Mouse (Mus musculus) forebrain, embryonic 11.5 days (tissue): ENCODE data around the gene Fuz. TPM values are rescaled to one million over a fixed set of nuclear protein-coding genes. Genes with fewer than 3 reads are reported as not detected.
A peak's percentile ranks its signal among the peaks of the same experiment; 100 is the strongest.

Source experiments
- ATAC-seq: fragments of 200-750 bp; cut with Nextera tagmentation; replicated peaks from 2 replicates; pipeline ENCODE4 v1.8.0; 2017; ENCODE audit warnings: moderate TSS enrichment; ENCODE audit not compliant: low FRiP score
- DNase-seq: peaks from one replicate; pipeline ENCODE4 v3.0.0-alpha.2; 2017; ENCODE audit warnings: low spot score
- H3K27ac ChIP-seq: fragments of 300-500 bp; sonication (generic); 2 replicates; pipeline ENCODE4 v1.5.1; 2014; ENCODE audit warnings: low read depth, low read length
- H3K27me3 ChIP-seq: fragments of 300-500 bp; sonication (generic); 2 replicates; pipeline ENCODE4 v1.6.1; 2014; ENCODE audit warnings: mild to moderate bottlenecking, low read length, mixed read lengths; ENCODE audit not compliant: control insufficient read depth, insufficient read depth
- H3K36me3 ChIP-seq: fragments of 300-500 bp; sonication (generic); 2 replicates; pipeline ENCODE4 v1.6.1; 2014; ENCODE audit warnings: mild to moderate bottlenecking, low read length, moderate library complexity, mixed read lengths; ENCODE audit not compliant: control insufficient read depth, insufficient read depth
- H3K4me1 ChIP-seq: fragments of 300-500 bp; sonication (generic); replicated peaks from 2 replicates; pipeline ENCODE4 v1.6.1; 2014; ENCODE audit warnings: low read length, mixed read lengths; ENCODE audit not compliant: control insufficient read depth, insufficient read depth
- H3K4me2 ChIP-seq: fragments of 300-500 bp; sonication (generic); 2 replicates; pipeline ENCODE4 v1.6.1; 2014; ENCODE audit warnings: low read depth, mild to moderate bottlenecking, low read length, moderate library complexity, mixed read lengths; ENCODE audit not compliant: severe bottlenecking
- H3K4me3 ChIP-seq: fragments of 300-500 bp; sonication (generic); 2 replicates; pipeline ENCODE4 v1.5.1; 2014; ENCODE audit warnings: low read depth, low read length
- H3K9ac ChIP-seq: fragments of 300-500 bp; sonication (generic); 2 replicates; pipeline ENCODE4 v1.6.1; 2014; ENCODE audit warnings: low read length
- H3K9me3 ChIP-seq: fragments of 300-500 bp; sonication (generic); 2 replicates; pipeline ENCODE4 v1.6.1; 2016; ENCODE audit warnings: low read length, mixed read lengths; ENCODE audit not compliant: control insufficient read depth
- WGBS: fragments of 180-500 bp; shearing (Covaris S2); extraction: QIAGEN DNeasy Blood & Tissue Kit; methylation state at CpG from one replicate; pipeline ENCODE4 v1.1.7; 2014; 5-methylcytosine and 5-hydroxymethylcytosine counted together
- polyA plus RNA-seq: library from polyadenylated mRNA; unstranded; fragments of >200 nt; fragmentation: Nextera tagmentation; extraction: Ambion mirVana; gene quantifications from 2 replicates; pipeline ENCODE4 v1.2.1, GENCODE M21; 2014

The Fuz gene
- polyA plus RNA-seq, 1 experiment from 2014 or later = 32.9 TPM

DNA sequence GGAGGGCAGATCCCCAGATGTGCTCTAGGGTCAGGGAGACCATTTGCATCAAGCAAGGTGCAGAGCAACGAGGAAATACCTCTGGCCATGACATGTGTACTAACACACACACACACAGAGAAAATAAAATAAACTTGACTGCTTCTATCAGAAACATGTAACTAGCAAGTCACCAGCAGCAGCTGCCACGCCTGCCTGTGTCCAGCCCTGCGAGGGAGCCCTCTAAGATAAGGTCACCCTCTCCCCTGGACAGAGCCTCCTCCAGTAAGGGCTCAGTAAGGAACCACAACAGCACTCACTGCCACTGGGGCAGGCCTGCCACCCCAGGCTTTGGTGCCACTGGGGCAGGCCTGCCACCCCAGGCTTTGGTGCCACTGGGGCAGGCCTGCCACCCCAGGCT lies 22.3 kb downstream of the Fuz start:
- H3K36me3 ChIP-seq = peaks cover 3% of the 10 kb centered on the region; the same call in 1 of the 2 replicates
- no peak for ATAC-seq
- no peak for DNase-seq
- H3K27me3 ChIP-seq = no peaks in the 10 kb centered on the region
- no peak overlapping the region for H3K4me2 ChIP-seq
- H3K27ac ChIP-seq = no peak overlapping the region
- H3K9ac ChIP-seq = no peak overlapping the region
- 85% methylated on average over 3 of the region's 3 CpGs for WGBS
- no peaks in the 10 kb centered on the region for H3K4me1 ChIP-seq
- H3K9me3 ChIP-seq = no peaks in the 10 kb centered on the region
- H3K4me3 ChIP-seq = no peak overlapping the region

DNA sequence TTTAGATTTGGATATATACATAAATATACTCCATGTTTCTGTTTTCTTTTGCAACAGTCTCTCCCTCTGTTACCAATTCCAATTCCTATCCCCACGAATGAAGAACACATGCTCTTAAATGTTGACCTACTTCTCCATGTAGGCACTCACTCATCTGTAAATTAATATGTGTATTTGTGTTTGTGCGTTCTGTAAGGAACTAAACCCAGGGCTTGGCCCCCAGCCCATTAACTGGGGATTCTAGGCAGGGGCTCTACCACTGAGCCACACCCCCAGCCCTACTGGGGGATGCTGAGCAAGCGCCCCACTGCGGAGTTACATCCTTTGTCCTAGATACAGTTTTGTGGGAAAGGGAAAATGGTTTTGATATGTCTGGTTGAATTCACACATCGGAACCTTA lies 23.2 kb downstream of the Fuz start:
- Histone ChIP-seq H3K9ac (no peak overlapping the region), H3K36me3 (peaks cover 3% of the 10 kb centered on the region; the same call in 1 of the 2 replicates), H3K27me3 (no peaks in the 10 kb centered on the region), H3K4me3 (no peak overlapping the region), H3K4me2 (no peak overlapping the region), H3K27ac (no peak overlapping the region), H3K4me1 (no peaks in the 10 kb centered on the region), H3K9me3 (no peaks in the 10 kb centered on the region)
- ATAC-seq = no peak
- 89% methylated on average over 5 of the region's 5 CpGs for WGBS
- DNase-seq = no peak

DNA sequence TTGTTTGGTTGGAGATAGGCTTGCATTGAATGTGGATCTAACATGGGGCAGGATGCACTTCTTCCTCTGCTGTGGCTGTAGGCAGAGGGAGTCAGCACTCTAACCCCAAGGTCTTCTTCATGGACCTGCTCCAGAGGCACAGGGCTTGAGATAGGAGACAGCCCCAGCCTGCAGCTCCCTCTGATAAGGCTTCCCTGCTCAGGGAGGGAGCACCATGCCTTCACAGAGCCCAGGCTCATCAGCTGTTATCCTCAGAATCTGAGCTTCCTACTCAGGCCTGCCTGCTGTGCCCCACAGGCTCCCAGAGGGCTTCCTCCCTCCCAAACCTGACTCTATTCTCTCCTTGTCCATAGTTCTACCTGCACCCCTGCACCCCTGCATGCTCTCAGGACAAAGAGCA lies 26.7 kb downstream of the Fuz start:
- Histone ChIP-seq H3K4me3 (no peak overlapping the region), H3K27ac (no peak overlapping the region), H3K9me3 (no peaks in the 10 kb centered on the region), H3K9ac (no peak overlapping the region), H3K4me1 (no peaks in the 10 kb centered on the region), H3K27me3 (no peaks in the 10 kb centered on the region), H3K4me2 (no peak overlapping the region), H3K36me3 (peaks cover 3% of the 10 kb centered on the region; the same call in 1 of the 2 replicates)
- ATAC-seq (no peak), DNase-seq (no peak)

DNA sequence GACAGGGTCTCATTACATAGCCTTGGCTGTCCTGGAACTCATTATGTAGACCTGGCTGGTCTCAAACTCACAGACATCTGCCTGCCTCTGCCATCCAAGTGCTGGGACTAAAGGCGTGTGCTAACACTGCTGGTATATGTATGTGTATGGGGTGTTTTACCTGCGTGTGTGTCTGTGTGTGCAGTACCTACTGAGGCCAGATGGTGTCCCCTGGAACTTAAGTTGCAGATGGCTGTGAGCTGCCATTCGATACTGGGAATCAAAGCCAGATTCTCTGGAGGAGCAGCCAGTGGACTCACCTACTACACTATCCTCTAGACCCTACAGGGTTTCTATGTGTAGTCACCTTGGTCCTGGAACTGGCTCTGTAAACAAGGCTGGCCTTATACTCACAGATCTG lies 29.6 kb downstream of the Fuz start:
- H3K9me3 ChIP-seq = no peaks in the 10 kb centered on the region
- 66% methylated on average over 3 of the region's 3 CpGs for WGBS
- DNase-seq = no peak
- peaks cover 3% of the 10 kb centered on the region; the same call in 1 of the 2 replicates for H3K36me3 ChIP-seq
- H3K9ac ChIP-seq = no peak overlapping the region
- ATAC-seq = no peak
- H3K4me1 ChIP-seq = peaks cover 12% of the 10 kb centered on the region
- H3K4me2 ChIP-seq = no peak overlapping the region
- H3K4me3 ChIP-seq = no peak overlapping the region
- no peaks in the 10 kb centered on the region for H3K27me3 ChIP-seq
- no peak overlapping the region for H3K27ac ChIP-seq

DNA sequence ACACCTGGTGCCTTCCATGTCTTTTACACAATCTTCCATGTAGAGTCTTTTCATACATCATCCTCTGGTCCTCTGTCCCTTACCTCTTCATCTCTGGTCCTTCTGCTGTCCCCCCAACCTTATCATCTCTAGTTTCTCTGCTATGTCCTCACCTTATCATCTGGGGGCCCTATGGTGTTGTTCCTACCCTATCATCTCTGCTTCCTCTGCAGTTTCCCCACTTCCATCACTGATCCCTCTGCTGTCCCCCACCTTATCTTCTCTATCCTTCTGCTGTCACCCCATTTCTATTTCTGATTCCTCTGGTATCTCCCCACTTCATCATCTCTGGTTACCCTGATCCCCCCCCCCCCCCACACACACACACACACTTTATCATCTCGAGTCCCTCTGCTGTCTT lies 32.7 kb downstream of the Fuz start:
- Histone ChIP-seq H3K4me3 (peak overlapping the region; percentile 97), H3K27me3 (no peaks in the 10 kb centered on the region), H3K4me1 (peaks cover 12% of the 10 kb centered on the region), H3K27ac (no peak overlapping the region), H3K9ac (peak overlapping the region; percentile 91), H3K4me2 (peak overlapping the region; percentile 62), H3K36me3 (no peaks in the 10 kb centered on the region; the same call in 1 of the 2 replicates), H3K9me3 (no peaks in the 10 kb centered on the region)
- WGBS = 0% methylated on average over 1 of the region's 1 CpGs
- DNase-seq = no peak
- no peak for ATAC-seq

DNA sequence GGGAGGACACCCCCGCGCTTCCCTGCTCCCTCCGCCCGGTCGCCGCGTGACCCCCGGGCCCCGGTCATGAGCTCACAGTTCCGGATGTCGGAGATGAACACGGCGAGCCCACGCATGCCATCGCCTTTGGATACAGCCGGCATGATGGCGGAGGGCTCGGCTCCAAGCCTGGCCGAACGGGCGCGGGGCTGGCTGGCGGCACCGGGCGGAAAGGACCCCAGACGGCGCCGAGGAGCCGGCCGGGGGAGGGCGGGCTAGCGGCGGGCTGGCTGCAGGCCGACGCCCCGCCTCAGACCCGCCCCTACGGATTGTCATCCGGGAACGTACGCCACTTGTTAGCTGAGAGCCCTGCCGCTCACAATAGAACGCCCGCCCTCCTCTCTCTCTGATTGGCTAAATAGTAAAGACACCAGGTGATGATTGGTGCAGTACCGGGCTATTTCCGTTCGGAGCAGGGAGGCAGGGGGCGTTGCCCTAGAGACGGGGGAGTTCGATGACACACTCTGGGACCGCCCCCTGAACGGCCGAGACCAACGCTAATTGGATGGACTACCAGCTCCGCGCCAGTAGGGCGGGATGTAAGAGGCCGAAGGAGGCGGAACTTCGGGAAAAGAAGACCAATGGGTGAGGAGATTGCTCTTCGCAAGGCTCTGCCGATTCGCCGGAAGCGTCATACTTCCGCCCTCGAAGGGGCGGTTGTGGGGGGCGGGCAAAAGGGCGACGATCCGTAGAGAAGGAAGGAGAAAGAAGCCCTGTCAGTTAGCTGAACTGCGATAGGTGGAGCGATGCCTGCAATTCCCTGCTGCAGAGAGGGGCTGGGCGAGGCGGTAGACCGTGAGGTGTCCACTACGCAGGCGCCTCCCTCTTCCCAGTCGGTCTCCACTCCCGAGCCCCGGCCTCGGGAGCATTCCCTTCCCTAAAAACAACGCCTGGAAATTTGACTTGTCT lies 33.6 kb downstream of the Fuz start, which contains the start of gene Ap2a1:
Gene Ap2a1, minus strand, starts transcription at position 293 of the 948 bp plus-strand sequence.
- H3K27me3 ChIP-seq = no peaks in the 10 kb centered on the region
- no peaks in the 10 kb centered on the region for H3K9me3 ChIP-seq
- peak within 1 kb of the TSS; percentile 90 for H3K27ac ChIP-seq
- DNase-seq (peak; percentile 100), ATAC-seq (peak; percentile 99)
- H3K4me3 ChIP-seq = peak within 1 kb of the TSS; percentile 97
- H3K4me2 ChIP-seq = peak within 1 kb of the TSS; percentile 67
- no peaks in the 10 kb centered on the region; the same call in 1 of the 2 replicates for H3K36me3 ChIP-seq
- H3K9ac ChIP-seq = peak within 1 kb of the TSS; percentile 91
- peaks cover 12% of the 10 kb centered on the region for H3K4me1 ChIP-seq
- under 1% methylated on average over 83 of the region's 84 CpGs for WGBS

DNA sequence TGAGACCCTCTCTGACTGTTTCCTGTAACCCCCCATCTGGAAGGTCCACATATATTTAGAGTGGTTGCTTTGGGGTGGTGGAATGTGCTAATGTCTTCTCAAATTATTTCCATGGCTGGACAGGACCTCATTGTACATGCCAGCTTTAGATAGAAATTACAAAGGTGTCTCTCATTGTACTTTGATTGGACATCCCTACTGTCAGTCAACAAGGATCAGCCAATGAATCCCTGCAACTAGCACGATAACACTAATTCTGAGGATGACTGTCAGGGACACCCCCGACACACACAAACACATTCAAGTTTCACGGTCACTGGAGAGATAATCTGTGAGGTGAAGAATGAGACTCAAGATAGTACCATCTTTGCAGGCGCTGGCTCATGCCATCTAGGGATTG lies 42.8 kb downstream of the Fuz start:
- H3K4me1 ChIP-seq = no peaks in the 10 kb centered on the region
- H3K27ac ChIP-seq = no peak overlapping the region
- 97% methylated on average over 4 of the region's 4 CpGs for WGBS
- DNase-seq = no peak
- no peaks in the 10 kb centered on the region for H3K27me3 ChIP-seq
- no peaks in the 10 kb centered on the region for H3K9me3 ChIP-seq
- no peak for ATAC-seq
- no peak overlapping the region for H3K4me3 ChIP-seq
- H3K4me2 ChIP-seq = no peak overlapping the region
- no peaks in the 10 kb centered on the region for H3K36me3 ChIP-seq
- no peak overlapping the region for H3K9ac ChIP-seq

DNA sequence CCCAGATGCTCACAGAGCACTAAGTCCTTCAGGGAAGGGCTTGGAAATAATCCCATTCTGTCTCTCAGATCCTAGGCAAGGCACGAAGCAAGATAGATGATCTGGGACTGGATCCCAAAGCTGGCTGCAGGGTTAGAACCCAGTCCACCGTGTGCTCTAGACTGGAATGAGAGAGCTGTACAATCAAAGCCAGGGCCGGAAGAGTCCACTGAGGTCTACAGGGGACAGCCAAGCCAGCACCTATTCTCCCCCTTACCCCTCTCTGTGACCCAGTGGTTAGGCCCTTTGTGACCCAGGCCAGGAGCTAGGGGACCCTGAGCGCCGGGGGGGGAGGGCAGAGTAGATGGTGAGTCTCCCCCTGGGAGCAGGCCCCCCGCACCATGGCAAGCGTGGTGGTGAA lies 47.0 kb downstream of the Fuz start, which contains the start of gene Tsks:
Gene Tsks, plus strand, starts transcription at position 301 of the 400 bp plus-strand sequence.
- Histone ChIP-seq H3K9ac (no peak within 1 kb of the TSS), H3K4me2 (no peak within 1 kb of the TSS), H3K4me3 (no peak within 1 kb of the TSS), H3K27me3 (no peaks in the 10 kb centered on the region), H3K9me3 (no peaks in the 10 kb centered on the region), H3K27ac (no peak within 1 kb of the TSS), H3K4me1 (no peaks in the 10 kb centered on the region), H3K36me3 (no peaks in the 10 kb centered on the region)
- no peak for DNase-seq
- no peak for ATAC-seq
- 74% methylated on average over 7 of the region's 7 CpGs for WGBS
